Mouse (Mus musculus) lung, adult 2 months (tissue): ENCODE results near the gene Ccdc141. TPM values are rescaled to one million over a fixed set of nuclear protein-coding genes. Genes with fewer than 3 reads are reported as not detected.

Experiments used
- DNase-seq: peaks from one replicate; pipeline ENCODE4 v3.0.0; 2022
- H3K4me1 ChIP-seq: fragments of 200-500 bp; 2 replicates; pipeline ENCODE4 v1.6.1; 2011; ENCODE audit warnings: low read length; ENCODE audit not compliant: control insufficient read depth, insufficient read depth
- H3K4me3 ChIP-seq: fragments of 200-500 bp; replicated peaks from 2 replicates; pipeline ENCODE3; 2011; ENCODE audit warnings: low read depth, mild to moderate bottlenecking, control low read depth, low read length; ENCODE audit errors: extremely low read depth
- CTCF ChIP-seq: fragments of 200-500 bp; IDR thresholded peaks from 2 replicates; pipeline ENCODE4 v1.5.1; 2011; ENCODE audit warnings: mild to moderate bottlenecking, low read length, control low read depth; ENCODE audit not compliant: insufficient read depth
- POLR2A ChIP-seq: fragments of 200-500 bp; IDR thresholded peaks from 2 replicates; pipeline ENCODE4 v1.6.1; 2011; ENCODE audit warnings: low read depth, mild to moderate bottlenecking, control low read depth, low read length, borderline replicate concordance; ENCODE audit errors: extremely low read depth
- WGBS: fragments of 180-500 bp; shearing (Covaris S2); methylation state at CpG from one replicate; pipeline ENCODE4 v1.1.7; 2018; 5-methylcytosine and 5-hydroxymethylcytosine counted together
- polyA plus RNA-seq: library from polyadenylated mRNA; depleted of rRNA; stranded (reverse); fragments of >200 nt; gene quantifications from 2 replicates; pipeline ENCODE4 v1.2.3, GENCODE M21; 2012

The Ccdc141 gene
- polyA plus RNA-seq, 1 experiment: 19.8 TPM

GRCm38 (mm10) chr2:77098769-77099168 lies 71.7 kb downstream of the Ccdc141 start:
- no peak for TF ChIP-seq POLR2A
- TF ChIP-seq CTCF: no peak
- Histone ChIP-seq H3K4me1 (peaks cover 5% of the 10 kb centered on the region), H3K4me3 (no peak overlapping the region)
- WGBS: 83% methylated on average over 3 of the region's 3 CpGs
- DNase-seq: no peak

GRCm38 (mm10) chr2:77091749-77092148 lies 78.7 kb downstream of the Ccdc141 start:
- Histone ChIP-seq H3K4me1 (no peaks in the 10 kb centered on the region), H3K4me3 (no peak overlapping the region)
- TF ChIP-seq CTCF (no peak), POLR2A (no peak)
- WGBS: 66% methylated on average over 4 of the region's 4 CpGs
- no peak for DNase-seq

- no peak for DNase-seq
- no peak for TF ChIP-seq CTCF
- no peak for TF ChIP-seq POLR2A
- Histone ChIP-seq H3K4me3 (no peak overlapping the region), H3K4me1 (no peaks in the 10 kb centered on the region)
Measured at GRCm38 (mm10) chr2:77085313-77085712, 85.1 kb downstream of the Ccdc141 start.

- no peaks in the 10 kb centered on the region for H3K4me1 ChIP-seq
- no peak for DNase-seq
- TF ChIP-seq CTCF (no peak), POLR2A (no peak)
- H3K4me3 ChIP-seq: no peak overlapping the region
Measured at GRCm38 (mm10) chr2:77084629-77085028, 85.8 kb downstream of the Ccdc141 start.

GRCm38 (mm10) chr2:77081156-77081555 lies 89.3 kb downstream of the Ccdc141 start:
- Histone ChIP-seq H3K4me1 (no peaks in the 10 kb centered on the region), H3K4me3 (no peak overlapping the region)
- 55% methylated on average over 2 of the region's 2 CpGs for WGBS
- DNase-seq: no peak
- TF ChIP-seq CTCF (no peak), POLR2A (no peak)

- H3K4me3 ChIP-seq: no peak overlapping the region
- no peak for TF ChIP-seq POLR2A
- H3K4me1 ChIP-seq: no peaks in the 10 kb centered on the region
- peak; percentile 27 for DNase-seq
- 69% methylated on average over 3 of the region's 3 CpGs for WGBS
Measured at GRCm38 (mm10) chr2:77080657-77081056, 89.8 kb downstream of the Ccdc141 start.

GRCm38 (mm10) chr2:77078746-77079145 lies 91.7 kb downstream of the Ccdc141 start:
- DNase-seq: no peak
- TF ChIP-seq CTCF (no peak), POLR2A (no peak)
- 83% methylated on average over 4 of the region's 4 CpGs for WGBS
- Histone ChIP-seq H3K4me3 (no peak overlapping the region), H3K4me1 (no peaks in the 10 kb centered on the region)

- TF ChIP-seq POLR2A (no peak), CTCF (no peak)
- 59% methylated on average over 6 of the region's 6 CpGs for WGBS
- Histone ChIP-seq H3K4me1 (no peaks in the 10 kb centered on the region), H3K4me3 (no peak overlapping the region)
- DNase-seq: no peak
Measured at GRCm38 (mm10) chr2:77074373-77074772, 96.1 kb downstream of the Ccdc141 start.

- peak; percentile 36 for DNase-seq
- WGBS: 52% methylated on average over 5 of the region's 5 CpGs
- no peak overlapping the region for H3K4me3 ChIP-seq
- TF ChIP-seq CTCF: no peak
- no peaks in the 10 kb centered on the region for H3K4me1 ChIP-seq
Measured at GRCm38 (mm10) chr2:77073930-77074329, 96.5 kb downstream of the Ccdc141 start.

- WGBS: 41% methylated on average over 6 of the region's 6 CpGs
Measured at GRCm38 (mm10) chr2:77065294-77065693, 105.1 kb downstream of the Ccdc141 start.

GRCm38 (mm10) chr2:77061871-77062270 lies 108.6 kb downstream of the Ccdc141 start:
- Histone ChIP-seq H3K4me1 (no peaks in the 10 kb centered on the region), H3K4me3 (no peak overlapping the region)
- no peak for DNase-seq
- 37% methylated on average over 3 of the region's 3 CpGs for WGBS
- TF ChIP-seq CTCF (peak; percentile 24; the same call in 1 of the 2 replicates), POLR2A (no peak)

More at GRCm38 (mm10) chr2:77065294-77065693, 105.1 kb downstream of the Ccdc141 start:
- TF ChIP-seq POLR2A: no peak
- TF ChIP-seq CTCF: no peak
- H3K4me3 ChIP-seq: no peak overlapping the region
- DNase-seq: no peak
- no peaks in the 10 kb centered on the region for H3K4me1 ChIP-seq
